Mouse (Mus musculus) megakaryocyte, embryonic 14.5 days (primary cell): ENCODE measurements around the gene Bsg.

ENCODE experiments used
- FLI1 ChIP-seq: IDR thresholded peaks from 2 replicates; pipeline ENCODE4 v1.6.1; 2012; ENCODE audit warnings: low read length, inconsistent platforms, mixed read lengths
- GATA1 ChIP-seq: IDR thresholded peaks from 3 replicates; pipeline ENCODE4 v1.6.1; 2012; ENCODE audit warnings: mixed read lengths, low read length, inconsistent platforms, borderline replicate concordance

- TF ChIP-seq GATA1 (no peak), FLI1 (no peak)
These were observed 24.3 kb downstream of the Bsg start for GRCm38 (mm10) chr10:79728323-79729249.
